Mouse (Mus musculus): ENCODE measurements around the gene Vps36.

The Vps36 gene

DNA sequence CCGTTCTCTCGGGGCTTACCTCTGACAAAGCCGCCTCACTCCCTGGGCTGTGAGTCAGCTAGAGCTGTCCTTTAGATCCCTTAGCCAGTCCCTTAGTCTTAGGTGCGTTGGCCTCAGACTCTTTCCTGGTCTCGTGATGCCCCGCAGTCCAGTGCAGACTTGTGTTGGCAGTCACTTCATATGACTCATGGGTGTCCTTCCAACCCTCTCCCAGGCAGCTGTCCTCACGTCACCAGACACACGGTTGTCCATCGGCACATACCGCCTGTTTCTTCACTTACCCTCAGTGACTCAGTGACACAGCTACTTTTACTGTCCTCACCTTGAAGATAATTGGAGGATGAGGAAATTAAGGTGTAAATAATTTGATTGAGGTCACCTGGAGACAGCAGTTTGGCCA, 22.2 kb downstream of the Vps36 start:
- no peak for DNase-seq (ENCODE audit: low spot score)

DNA sequence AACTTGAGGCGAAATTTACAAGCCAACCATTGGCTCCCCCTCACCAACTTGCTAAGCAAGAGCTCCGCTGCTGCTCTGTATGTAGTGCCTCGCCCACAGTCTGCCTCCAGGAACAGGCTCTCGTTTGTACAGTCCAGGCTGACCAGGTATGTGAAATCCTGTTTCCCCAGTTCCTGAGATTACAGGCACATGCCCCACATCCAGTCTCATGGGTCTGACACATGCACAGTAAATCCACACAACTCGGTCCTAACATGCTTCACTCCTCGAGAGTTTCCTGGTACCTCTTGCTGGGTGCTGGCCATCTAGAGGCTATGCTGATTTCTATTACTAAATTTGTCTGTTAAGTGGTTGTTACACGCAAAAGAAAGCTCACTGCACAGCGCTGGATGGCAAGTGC, 33.8 kb downstream of the Vps36 start:
- peak; percentile 12 for DNase-seq (ENCODE audit: low spot score)

DNA sequence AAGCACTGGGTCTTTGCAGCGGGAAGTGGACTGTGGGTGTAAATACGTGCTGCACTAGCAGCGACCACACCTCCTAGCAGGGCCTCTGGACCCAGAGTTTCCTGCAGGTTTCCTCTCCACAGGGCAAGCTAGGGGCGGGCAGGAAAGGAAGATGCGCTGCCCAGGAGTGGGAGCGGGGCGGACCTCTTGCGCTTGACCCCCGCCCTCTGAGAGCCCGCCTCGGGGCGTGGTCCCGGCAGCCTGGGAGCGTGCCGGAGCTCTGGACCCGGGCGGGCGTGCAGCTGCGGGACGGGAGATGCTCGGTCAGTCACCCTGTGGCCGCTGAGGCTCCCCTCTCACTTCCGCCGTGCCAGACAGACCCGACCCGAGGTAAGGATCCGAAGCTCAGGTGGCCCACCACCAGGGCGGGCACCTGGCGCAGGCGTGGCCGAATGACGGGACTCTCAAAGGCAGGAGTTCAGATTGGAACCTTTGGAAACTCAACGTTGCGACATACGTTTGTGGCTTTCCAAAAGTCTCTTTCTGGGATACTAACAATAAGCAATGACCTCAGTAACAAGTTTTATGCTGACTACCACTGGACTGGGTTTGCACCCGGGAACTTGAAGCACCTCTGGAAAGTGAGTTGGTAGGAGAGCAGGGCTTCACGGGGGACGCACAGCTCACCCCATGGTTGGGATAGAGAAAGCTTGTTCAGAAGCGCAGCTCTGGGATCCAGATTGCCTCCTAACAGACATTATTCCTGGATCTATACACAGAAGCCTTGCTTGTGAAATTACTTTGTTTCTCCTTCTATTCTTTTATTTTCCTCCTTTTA, 34.7 kb downstream of the Vps36 start, which contains the start of gene Thsd1:
Thsd1 (plus strand) TSS at position 253 of the 817 bp plus-strand sequence.
- DNase-seq (ENCODE audit: low spot score): peak; percentile 70

DNA sequence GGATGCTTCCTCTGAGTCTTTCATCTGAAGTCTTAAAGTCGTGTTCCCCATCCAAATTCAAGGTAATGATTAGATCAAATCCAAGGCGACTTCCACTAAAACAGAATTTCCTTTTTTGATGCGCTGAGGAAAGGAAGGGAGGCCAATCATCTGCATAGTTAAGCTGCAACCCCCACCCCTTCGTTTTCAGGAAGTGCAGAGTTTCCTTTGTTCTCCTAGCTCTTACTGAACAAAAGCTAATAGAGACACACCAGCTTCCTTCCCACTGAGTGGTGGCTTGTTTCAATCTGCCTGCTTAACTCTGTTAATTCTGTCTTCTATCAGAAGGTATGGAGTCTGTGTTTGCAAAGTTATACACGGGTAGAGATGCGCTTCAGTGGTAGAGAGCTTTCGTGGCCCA, 36.0 kb downstream of the Vps36 start:
- no peak for DNase-seq (ENCODE audit: low spot score)

DNA sequence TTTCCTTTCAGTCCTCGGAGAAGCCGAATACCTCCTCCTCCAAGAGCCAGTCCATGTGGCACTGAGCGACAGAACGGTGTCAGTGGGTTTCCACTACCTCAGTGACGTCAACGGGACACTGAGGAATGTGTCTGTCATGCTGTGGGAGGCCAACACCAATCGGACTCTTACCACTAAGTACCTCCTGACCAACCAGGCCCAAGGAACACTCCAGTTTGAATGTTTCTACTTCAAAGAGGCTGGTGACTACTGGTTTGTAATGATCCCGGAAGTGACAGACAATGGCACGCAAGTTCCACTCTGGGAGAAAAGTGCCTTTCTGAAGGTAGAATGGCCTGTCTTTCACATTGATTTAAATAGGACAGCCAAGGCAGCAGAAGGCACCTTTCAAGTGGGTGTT, 50.4 kb downstream of the Vps36 start:
- DNase-seq (ENCODE audit: low spot score): no peak

DNA sequence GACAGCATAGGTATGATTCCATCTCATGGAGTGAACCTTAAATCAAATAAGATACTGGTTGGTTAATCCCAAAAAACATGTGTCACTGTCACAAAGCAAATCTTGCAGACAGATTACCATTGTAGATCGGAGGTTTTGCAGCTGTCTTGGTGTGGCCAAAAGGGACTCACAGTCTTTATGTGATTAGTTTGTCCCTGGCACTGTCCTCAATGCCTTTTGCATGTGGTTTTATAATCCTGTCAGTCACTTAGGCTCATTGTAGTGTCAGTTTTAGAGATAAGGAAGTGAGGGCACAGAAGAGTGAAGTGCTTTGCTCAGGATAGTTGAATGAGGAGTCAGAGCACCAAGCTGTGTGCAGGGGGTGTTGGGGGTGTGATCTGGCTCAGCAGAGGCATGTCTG, 53.1 kb downstream of the Vps36 start:
- no peak for DNase-seq (ENCODE audit: low spot score)

DNA sequence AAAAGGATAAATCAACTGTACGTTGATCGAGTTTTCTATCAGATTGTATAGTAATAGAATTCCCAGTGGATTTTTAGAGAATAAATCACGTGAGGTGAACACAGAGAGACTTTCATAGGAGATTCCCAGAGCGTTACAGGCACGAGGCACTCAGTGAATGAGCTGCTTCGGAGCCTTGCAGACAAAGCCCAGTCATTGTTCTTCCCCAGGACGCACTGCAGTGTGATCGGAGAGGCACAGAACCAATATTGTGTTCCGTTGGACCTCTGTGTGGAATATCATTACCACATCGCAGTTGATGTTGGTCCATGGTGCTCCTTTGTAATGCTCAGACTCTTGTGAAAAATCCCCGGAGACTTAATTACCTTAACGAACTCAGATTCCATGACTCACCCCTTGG, 55.3 kb downstream of the Vps36 start:
- no peak for DNase-seq (ENCODE audit: low spot score)

DNA sequence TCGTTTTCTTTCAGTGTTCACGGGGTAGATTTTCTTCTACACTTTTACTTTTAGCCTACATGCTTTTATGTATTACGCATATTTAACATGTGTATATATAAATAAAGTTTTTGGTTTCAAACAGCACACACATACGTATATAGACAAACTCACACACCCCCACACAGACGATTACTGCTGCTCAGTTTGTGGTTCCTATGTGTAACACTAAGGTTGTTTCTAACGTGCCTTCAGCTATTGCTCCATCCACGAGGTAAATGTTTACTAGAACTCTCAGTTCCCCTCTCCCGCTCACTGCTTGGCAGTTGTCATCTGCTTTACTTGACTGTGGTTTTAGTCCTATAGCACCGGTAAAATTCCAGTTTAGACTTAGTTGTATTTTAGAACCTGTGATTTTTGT, 56.5 kb downstream of the Vps36 start:
- DNase-seq (ENCODE audit: low spot score): no peak

DNA sequence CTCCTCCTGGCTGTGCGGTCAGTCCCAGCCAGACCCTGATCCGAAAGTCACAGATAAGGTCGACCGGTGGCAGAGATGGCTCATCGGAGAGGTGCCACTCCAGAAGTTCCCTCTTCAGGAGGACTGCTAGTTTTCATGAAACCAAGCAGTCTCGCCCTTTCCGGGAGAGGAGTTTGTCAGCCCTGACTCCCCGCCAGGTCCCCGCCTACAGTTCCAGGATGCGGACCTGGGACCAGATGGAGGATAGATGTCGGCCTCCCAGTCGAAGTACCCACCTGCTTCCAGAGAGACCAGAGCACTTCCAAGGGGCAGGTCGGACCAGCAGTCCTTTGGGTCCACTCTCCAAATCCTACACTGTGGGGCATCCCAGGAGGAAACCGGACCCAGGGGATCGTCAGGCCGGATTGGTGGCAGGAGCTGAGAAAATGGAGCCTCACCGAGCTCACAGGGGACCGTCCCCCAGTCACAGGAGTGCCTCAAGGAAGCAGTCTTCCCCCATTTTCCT, 66.4 kb downstream of the Vps36 start:
- no peak for DNase-seq (ENCODE audit: low spot score)

DNA sequence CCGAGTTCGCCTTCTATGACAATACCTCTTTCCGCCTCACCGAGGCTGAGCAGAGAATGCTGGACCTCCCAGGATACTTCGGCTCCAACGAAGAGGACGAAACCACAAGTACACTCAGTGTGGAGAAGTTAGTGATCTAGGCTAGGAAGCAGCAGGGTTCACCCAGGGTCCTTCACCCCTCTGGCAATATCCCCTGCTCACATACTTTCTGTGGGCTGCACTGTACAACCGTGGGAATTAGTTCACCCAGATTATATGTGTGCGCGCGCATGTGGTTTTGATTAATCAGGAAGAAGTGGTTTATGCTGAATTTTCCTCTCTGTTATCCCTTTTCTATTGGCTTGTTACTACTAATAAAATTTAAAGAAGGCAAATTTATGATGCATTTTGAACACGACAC, 66.9 kb downstream of the Vps36 start:
- DNase-seq (ENCODE audit: low spot score): no peak

DNA sequence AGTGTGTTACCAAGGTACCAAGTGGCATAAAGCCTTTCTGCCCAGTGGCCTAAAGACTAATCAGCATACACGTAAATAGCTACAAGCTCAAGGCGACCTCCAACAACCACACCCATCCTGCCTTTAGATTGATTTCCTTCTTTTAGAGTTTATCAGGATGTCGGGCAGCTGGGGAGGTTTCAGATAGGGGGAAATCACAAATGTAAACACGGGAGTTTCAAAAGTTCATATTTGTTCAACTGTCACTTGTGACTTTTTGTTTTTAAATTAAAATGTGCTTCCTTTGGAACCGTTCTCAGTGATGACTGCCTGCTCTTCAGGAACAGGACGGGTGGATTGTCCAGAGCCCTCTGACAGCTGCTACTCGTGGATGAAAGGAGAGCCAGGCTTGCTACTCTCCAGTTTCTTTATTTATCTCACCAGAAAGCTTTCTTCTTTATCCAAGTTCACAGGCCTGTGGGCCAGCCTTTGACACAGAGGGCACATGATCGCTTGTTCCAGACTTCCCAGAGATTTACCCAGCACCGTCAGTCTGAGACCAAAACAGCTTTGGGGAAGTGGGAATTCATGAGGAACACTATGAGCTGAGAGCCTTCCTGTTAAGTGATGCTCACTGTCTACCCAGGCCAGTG, 67.6 kb downstream of the Vps36 start:
- DNase-seq (ENCODE audit: low spot score): no peak

DNA sequence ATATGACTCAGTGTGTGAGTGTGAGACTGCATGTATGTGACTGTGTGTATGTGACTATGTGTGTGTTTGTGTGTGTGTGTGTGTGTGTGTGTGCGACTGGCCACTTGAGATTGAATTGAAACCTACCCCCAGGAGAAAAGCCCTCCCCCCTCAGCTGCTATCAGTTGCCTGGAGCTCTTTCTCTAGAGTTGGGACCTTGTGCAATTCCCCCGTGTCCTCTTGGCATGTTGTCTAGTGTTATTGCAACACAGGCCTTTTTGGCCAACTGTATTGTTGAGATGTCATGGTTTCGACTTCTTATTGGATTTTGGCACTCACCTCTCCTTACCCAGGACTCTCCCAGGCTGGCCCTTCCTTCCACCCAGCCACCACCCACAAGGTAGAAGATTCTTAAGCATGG, 69.7 kb downstream of the Vps36 start:
- no peak for DNase-seq (ENCODE audit: low spot score)

DNA sequence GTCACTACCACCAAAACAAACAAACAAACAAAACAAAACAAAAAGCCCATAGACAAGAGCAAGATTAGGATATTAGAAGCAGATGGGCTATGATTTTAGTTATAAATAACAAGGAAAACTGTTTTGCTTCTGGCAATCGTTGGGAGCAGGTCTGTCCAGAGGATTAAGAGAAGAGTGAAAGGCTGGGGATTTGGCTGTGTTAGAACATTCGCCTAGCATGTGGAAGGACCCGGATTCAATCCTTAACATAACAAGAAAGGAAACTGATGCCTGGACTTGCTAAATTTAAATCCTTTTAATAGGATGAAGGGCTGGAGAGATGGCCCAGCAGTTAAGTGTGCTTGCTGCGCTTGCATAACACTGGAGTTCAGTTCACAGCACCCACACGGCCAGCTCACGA, 71.7 kb downstream of the Vps36 start:
- no peak for DNase-seq (ENCODE audit: low spot score)

DNA sequence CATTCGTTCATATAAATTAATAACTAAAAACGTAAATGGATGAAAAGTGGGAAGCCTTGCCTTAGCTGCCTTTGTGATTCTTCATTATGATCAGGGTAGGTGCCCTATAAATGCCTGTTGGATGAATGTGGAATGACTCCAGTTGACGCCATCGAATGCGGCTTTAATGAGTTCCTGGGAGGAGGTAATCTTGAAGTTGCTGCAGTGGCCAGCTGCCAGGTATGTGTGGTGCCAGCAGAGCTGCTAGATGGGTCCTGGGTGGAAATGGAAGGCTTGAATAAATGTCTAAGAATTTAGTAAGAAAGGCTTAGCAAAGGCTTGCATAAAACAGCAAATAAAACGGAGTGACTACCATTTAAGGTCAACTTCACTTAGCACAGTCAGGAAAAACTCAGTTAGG, 72.2 kb downstream of the Vps36 start:
- DNase-seq (ENCODE audit: low spot score): no peak

DNA sequence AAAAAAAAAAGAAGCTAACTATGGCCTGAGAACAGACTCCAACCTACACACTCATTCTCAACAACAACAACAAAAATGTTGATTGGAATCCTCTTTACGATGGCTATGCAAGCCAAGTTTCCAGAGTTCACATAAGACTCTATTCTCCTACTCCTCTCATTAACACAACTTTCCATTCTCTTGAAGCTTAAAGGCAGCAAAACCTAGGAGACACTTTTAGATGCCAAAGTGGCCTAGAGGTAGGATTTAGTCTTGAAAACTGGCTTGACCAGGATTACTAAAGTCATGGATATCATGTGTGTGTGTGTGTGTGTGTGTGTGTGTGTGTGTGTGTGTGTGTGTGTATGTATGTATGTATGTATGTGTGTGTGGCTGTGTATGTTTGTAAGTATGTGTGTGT, 72.6 kb downstream of the Vps36 start:
- no peak for DNase-seq (ENCODE audit: low spot score)

DNA sequence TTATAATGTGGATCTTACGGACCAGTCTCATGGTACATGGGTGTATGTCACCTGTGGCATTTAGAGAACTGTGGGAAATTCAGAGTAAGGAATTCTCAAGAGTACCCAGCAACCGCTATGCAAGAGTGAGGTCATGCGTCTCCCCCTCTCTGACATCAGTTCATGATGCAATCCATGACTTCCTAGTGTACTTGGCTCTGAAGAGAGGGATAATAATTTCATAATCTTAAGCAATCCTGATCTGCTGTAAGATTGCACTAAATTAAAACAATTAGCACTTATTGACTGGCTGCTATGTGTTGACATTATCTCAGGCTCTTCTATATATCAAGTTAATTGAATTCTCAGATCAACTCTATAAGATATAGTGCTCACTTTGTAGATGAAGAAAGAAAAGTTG, 74.2 kb downstream of the Vps36 start:
- DNase-seq (ENCODE audit: low spot score): no peak

Measured in embryo, embryonic 10 days (tissue).